Mouse (Mus musculus): ENCODE data around the gene Nnat. TPM values are rescaled to one million over a fixed set of nuclear protein-coding genes. Genes with fewer than 3 reads are reported as not detected.

The Nnat gene
- total RNA-seq, 2 experiments from 2014 or later, result 193 to 292 TPM

DNA sequence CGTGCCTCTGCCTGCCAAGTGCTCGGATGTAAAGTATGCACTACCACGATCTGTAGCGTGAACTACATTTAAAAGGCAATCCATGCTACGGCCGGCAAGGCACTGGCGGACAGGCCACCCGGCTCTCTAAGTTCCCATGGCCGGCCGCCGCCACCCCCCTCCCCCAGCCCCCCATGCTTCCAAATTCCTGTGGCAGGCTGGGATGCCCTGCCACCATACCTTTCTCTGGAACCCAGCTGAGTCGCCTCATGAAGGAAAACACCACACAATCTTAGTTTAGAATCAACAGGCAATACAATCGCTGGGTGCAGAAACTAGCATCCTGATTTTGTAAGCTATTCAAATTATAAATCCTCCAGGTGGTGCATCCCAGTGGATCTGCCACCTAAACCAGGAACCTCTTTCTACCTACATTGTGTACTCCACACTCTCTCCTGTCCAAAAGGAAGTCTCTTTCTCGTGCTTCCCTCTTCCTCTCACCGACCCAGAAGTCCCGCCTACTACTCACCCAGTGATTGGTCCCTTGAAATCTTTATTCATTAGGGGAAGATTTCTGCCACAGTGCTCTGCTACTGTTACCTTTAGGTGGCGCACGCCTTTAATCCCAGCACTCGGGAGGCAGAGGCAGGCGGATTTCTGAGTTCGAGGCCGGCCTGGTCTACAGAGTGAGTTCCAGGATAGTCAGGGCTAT is 37.1 kb downstream of the Nnat start:
- DNase-seq (ENCODE audit: low spot score in 2 of 2), result no peak

DNA sequence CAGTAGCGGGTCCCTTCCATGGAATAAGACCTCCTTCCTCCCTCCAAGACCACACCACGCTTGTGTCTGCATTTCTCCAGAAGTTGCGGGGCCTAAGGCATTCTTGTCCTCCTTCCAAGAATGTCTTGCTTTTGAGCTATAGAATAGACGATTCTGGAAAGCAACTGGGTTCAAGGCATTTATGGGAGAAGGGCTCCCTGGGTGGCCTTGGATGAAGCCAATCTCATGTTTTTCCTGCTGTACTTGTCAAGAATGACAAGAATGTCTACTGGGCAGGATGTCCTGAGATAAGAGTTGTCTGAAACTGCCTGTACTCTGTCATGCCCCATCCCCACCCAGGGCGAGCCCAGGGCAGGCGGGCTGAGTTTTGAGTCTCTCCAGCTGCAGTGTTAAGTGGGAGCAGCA is 41.6 kb downstream of the Nnat start:
- DNase-seq (ENCODE audit: low spot score in 2 of 2), result no peak

DNA sequence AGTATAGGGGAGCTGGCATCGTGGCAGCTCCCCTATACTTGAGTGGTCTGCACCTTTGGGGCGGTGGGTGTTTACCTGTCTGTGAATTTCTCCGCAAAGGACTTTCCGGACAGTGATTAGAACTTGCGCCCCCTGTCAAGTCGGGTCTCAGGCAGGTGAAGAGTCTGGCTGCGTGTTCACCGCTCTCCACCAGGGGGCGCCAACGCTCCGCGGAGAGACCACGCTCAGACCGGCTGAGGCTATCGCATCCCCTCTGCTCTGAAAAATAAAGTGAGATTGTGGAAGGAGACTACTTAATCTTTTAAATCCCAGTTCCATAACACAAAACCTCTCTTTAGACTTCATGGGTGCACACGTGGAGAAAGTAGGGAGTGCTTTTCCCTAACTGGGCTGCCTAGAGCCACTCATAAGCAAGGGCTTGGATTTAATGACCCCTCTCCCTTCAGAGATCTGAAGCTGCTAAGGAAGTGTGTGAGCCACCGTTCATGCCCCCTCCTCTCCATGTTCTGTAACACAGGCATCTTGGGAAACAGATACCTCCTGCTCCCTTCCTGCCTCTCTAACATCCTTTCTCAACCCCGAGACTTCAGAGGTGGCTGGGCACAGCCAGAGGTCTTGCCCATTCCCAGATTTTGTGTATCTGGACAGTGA is 45.3 kb downstream of the Nnat start:
- peak; percentile 74 to 89 for DNase-seq (ENCODE audit: low spot score in 2 of 2)

DNA sequence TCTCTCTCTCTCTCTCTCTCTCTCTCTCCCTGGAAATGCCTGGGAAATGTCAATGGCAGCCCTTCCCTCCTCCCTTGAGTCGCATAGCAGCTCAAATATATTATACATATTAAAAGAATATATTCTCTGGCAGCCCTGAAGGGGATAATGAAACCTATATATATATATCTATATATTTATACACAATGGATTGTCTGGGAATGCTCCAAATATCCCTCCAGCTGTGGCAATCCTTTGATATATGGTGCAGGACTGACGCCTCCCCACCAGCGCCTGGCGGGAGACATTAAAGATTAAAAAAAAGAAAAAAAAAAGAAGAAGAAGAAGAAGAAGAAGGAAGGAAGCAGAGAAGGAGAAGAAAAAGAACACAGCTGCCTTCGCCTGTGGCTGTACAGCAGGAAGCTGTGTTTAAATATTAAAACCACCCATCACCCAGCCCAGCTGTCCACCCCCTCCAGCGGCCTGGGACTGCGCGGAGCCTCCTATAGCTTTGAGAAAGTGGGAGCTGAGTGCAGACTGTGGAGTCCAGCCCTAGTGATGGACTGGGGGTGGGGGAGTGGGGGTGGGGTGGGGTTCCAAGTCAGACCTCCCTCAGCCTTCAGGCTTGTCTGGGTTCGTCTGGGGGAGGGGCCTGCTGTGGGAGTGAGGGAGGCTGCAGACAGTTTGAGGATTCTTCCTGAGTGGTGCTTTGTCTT is 47.8 kb downstream of the Nnat start:
- no peak for DNase-seq (ENCODE audit: low spot score in 2 of 2)

DNA sequence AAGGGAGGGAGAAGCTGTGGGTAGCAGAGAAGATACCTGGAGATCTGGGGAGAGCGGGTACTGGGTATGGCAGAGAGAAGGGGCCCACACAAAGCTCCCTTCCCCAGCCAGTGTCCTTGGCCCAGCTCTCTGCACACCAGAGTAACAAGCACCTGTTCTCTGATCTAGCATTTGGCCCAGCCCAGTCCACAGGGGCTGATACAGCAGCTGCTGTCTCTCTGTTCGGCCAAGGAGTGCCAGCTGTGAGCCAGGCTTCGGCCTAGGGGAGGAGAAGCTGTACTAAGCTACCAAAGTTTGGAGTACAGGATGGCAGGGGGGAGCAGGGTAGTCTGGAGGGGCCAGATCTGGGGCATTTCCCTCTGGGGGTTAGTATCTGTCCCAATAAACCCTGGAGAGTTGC is 51.9 kb downstream of the Nnat start:
- no peak for DNase-seq (ENCODE audit: low spot score in 2 of 2)

Small RNAs within 50 kb of the gene (microRNA-seq; reads per million reads assigned to microRNA genes)
- gene Gm23134, result 0.21 to 0.99 reads per million in 2 experiments

Other genes with a start within 250 kb of the Nnat start
- gene Ghrh, start 212.6 kb upstream of the Nnat start, total RNA-seq (2021), result not detected
- gene Manbal, start 192.5 kb upstream of the Nnat start, total RNA-seq (2021), result 10 to 100 TPM; 54.6 to 56.6 TPM
- 100 to 1,000 TPM; 135 to 137 TPM for gene Src, start 141.6 kb upstream of the Nnat start, total RNA-seq (2021)
- 100 to 1,000 TPM; 116 to 117 TPM for gene Blcap, start 11.2 kb downstream of the Nnat start, total RNA-seq (2021)
- 10 to 100 TPM; 30.7 to 35.2 TPM for gene Ctnnbl1, start 177.3 kb downstream of the Nnat start, total RNA-seq (2021)

Data from left cerebral cortex, adult 18-20 months (tissue).